Mouse (Mus musculus) myocyte (in vitro differentiated cells): Measurements from ENCODE around the gene Dnajb4. TPM values are rescaled to one million over a fixed set of nuclear protein-coding genes. Genes with fewer than 3 reads are reported as not detected.

Experiments
- H3K27me3 ChIP-seq: one replicate; pipeline ENCODE4 v1.6.1; 2011; ENCODE audit not compliant: control insufficient read depth, insufficient read depth, insufficient read length
- H3K36me3 ChIP-seq: one replicate; pipeline ENCODE4 v1.6.1; 2011; ENCODE audit not compliant: control insufficient read depth, insufficient read depth
- H3K4me2 ChIP-seq: one replicate; pipeline ENCODE4 v1.6.1; 2011; ENCODE audit warnings: low read depth, control low read depth
- H3K4me3 ChIP-seq: one replicate; pipeline ENCODE4 v1.5.1; 2011; ENCODE audit warnings: mild to moderate bottlenecking, control low read depth, moderate library complexity
- H3K79me2 ChIP-seq: one replicate; pipeline ENCODE4 v1.6.1; 2011; ENCODE audit not compliant: control insufficient read depth, insufficient read depth
- H3ac ChIP-seq: one replicate; pipeline ENCODE4 v1.6.1; 2011; ENCODE audit not compliant: control insufficient read depth, insufficient read length
- CEBPB ChIP-seq: IDR thresholded peaks from 2 replicates; pipeline ENCODE4 v1.6.1; 2011; ENCODE audit warnings: mild to moderate bottlenecking, moderate library complexity; ENCODE audit not compliant: poor library complexity, insufficient read depth, severe bottlenecking
- E2F4 ChIP-seq: IDR thresholded peaks from one replicate; pipeline ENCODE4 v1.6.1; 2011; ENCODE audit warnings: mild to moderate bottlenecking, control low read depth, moderate library complexity; ENCODE audit not compliant: insufficient read depth
- MAX ChIP-seq: IDR thresholded peaks from one replicate; pipeline ENCODE4 v1.6.1; 2011; ENCODE audit warnings: low read depth, mild to moderate bottlenecking, control low read depth
- MYOD1 ChIP-seq, 3 experiments: IDR thresholded peaks; one replicate each; pipeline ENCODE4 v1.6.1; 2011; ENCODE audit warnings: control low read depth in 2 of 3, low read depth in 2 of 3, mild to moderate bottlenecking in 2 of 3, moderate library complexity in 1 of 3; ENCODE audit not compliant: insufficient read length in 2 of 3, control insufficient read depth in 1 of 3
- MYOG ChIP-seq, 3 experiments: IDR thresholded peaks; one replicate each; pipeline ENCODE4 v1.6.1; 2011; ENCODE audit warnings: control low read depth in 2 of 3, low read depth in 2 of 3, mild to moderate bottlenecking in 2 of 3; ENCODE audit not compliant: insufficient read length in 2 of 3, control insufficient read depth in 1 of 3, insufficient read depth in 1 of 3
- POLR2A ChIP-seq: IDR thresholded peaks from one replicate; pipeline ENCODE4 v1.6.1; 2011; ENCODE audit warnings: low read depth, mild to moderate bottlenecking, control low read depth, moderate library complexity; ENCODE audit not compliant: insufficient read length
- POLR2AphosphoS2 ChIP-seq: IDR thresholded peaks from one replicate; pipeline ENCODE4 v1.6.1; 2011; ENCODE audit warnings: low read depth, control low read depth; ENCODE audit not compliant: insufficient read length
- REST ChIP-seq: IDR thresholded peaks from one replicate; pipeline ENCODE4 v1.6.1; 2011; ENCODE audit warnings: mild to moderate bottlenecking, control low read depth, moderate library complexity; ENCODE audit not compliant: insufficient read depth, insufficient read length
- SRF ChIP-seq: IDR thresholded peaks from one replicate; pipeline ENCODE4 v1.6.1; 2011; ENCODE audit warnings: low read depth; ENCODE audit not compliant: control insufficient read depth, insufficient read length
- TCF12 ChIP-seq: IDR thresholded peaks from one replicate; pipeline ENCODE4 v1.6.1; 2011; ENCODE audit warnings: mild to moderate bottlenecking, control low read depth; ENCODE audit not compliant: poor library complexity, insufficient read depth, severe bottlenecking
- TCF3 ChIP-seq: IDR thresholded peaks from one replicate; pipeline ENCODE4 v1.6.1; 2011; ENCODE audit warnings: low read depth, control low read depth; ENCODE audit not compliant: insufficient read length
- USF1 ChIP-seq: IDR thresholded peaks from one replicate; pipeline ENCODE4 v1.6.1; 2011; ENCODE audit warnings: low read depth, mild to moderate bottlenecking, control low read depth, moderate library complexity
- polyA plus RNA-seq: library from polyadenylated mRNA; unstranded; fragments of >200 nt; fragmentation: generic; extraction: Trizol; gene quantifications from one replicate; pipeline ENCODE4 v1.2.1, GENCODE M21; 2012; ENCODE audit warnings: missing spikeins

Dnajb4 gene
- polyA plus RNA-seq, 1 experiment, result 8.1 TPM

DNA sequence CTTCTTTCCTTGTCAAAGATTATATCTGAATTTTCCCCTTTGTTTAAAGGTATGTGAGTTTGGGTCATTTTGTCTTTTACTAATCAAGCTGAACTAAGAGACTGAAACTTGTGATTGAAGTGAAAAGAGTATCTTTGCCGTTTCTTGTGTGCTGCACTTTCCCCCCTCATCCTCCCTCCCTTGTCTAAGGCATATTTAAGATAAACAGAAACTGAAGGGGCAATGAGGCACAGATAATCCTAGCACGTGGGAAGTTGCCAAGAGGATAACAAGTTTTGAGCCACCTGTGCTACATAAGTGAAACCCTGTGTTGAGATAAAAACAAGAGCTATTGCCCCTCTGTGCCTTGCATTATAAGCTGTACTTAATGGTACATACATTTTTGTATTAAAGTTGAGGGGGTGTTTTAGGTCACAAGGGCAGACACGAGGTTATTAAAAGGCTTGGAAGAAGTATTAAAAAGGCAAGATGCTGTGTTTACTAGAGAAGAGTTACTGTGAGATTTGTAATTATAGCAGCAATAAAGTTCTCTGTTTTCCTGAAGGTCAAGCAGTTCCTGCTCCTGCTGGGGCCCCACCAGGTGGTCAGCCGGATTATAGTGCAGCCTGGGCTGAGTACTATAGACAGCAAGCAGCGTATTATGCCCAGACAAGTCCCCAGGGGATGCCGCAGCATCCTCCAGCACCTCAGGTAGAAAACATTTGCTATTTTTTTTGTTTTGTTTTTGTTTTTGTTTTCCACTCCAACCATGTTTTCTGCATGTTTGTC is 21.4 kb upstream of the Dnajb4 start:
- H3K79me2 ChIP-seq, result peaks cover 5% of the 10 kb centered on the region
- H3K36me3 ChIP-seq, result peaks cover 91% of the 10 kb centered on the region
- H3K4me3 ChIP-seq, result no peak overlapping the region
- no peak overlapping the region for H3ac ChIP-seq
- TF ChIP-seq POLR2A (no peak), MAX (no peak), TCF3 (no peak)
- no peaks in the 10 kb centered on the region for H3K27me3 ChIP-seq
- H3K4me2 ChIP-seq, result no peak overlapping the region

DNA sequence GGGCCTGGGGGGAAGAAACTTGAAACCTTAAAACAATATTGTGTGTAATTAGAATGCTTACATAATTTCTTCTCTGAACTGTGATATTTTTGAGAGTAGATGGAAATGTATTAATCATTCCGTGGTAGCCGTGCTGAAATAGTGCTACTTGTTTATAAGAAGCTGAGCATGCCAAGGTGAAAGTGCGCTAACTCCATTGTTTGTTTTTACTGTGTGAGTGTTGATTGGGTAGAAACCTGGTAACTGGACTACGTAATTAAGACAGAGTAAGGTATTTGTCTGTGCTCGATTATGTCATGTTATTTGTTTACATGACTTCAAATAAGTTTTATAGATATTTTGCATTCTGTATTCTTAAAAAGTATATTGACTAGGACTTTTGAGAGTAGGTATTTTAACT is 19.2 kb upstream of the Dnajb4 start:
- H3ac ChIP-seq, result no peak overlapping the region
- H3K79me2 ChIP-seq, result peaks cover 20% of the 10 kb centered on the region
- no peak overlapping the region for H3K4me2 ChIP-seq
- TF ChIP-seq MAX, result no peak
- TF ChIP-seq REST, result no peak
- no peak for TF ChIP-seq POLR2AphosphoS2
- TF ChIP-seq TCF3, result no peak
- no peak for TF ChIP-seq CEBPB
- no peak for TF ChIP-seq TCF12
- no peak for TF ChIP-seq MYOD1 (IDR thresholded peaks at IDR 0.05; ENCODE audit: control insufficient read depth in 1 of 3, insufficient read length in 2 of 3, low read depth in 2 of 3)
- no peak for TF ChIP-seq E2F4
- TF ChIP-seq USF1, result no peak
- no peak for TF ChIP-seq MYOG (IDR thresholded peaks at IDR 0.05; ENCODE audit: control insufficient read depth in 1 of 3, insufficient read depth in 1 of 3, insufficient read length in 2 of 3, low read depth in 2 of 3)
- no peak for TF ChIP-seq SRF
- TF ChIP-seq POLR2A, result no peak
- no peak overlapping the region for H3K4me3 ChIP-seq
- H3K27me3 ChIP-seq, result no peaks in the 10 kb centered on the region
- H3K36me3 ChIP-seq, result peaks cover 91% of the 10 kb centered on the region

DNA sequence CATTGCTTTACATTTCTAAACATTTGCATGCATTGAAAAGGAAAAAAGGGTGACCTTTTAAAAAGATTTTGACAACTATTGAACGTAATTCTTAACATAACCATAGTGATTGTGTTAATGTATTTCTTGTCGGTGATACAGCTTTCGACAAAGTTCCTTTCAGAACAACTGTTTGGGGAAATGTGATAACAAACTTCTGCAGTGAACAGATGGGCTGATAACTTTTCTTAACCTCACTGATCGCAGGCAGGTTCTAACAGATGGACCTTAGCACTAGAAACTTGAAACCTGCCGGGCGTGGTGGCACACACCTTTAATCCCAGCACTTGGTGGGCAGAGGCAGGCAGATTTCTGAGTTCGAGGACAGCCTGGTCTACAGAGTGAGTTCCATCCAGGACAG is 18.7 kb upstream of the Dnajb4 start:
- no peak for TF ChIP-seq SRF
- TF ChIP-seq MAX, result no peak
- TF ChIP-seq E2F4, result no peak
- no peak for TF ChIP-seq TCF3
- no peak for TF ChIP-seq POLR2A
- no peak for TF ChIP-seq CEBPB
- no peak for TF ChIP-seq MYOG (IDR thresholded peaks at IDR 0.05; ENCODE audit: control insufficient read depth in 1 of 3, insufficient read depth in 1 of 3, insufficient read length in 2 of 3, low read depth in 2 of 3)
- TF ChIP-seq USF1, result no peak
- no peak overlapping the region for H3ac ChIP-seq
- H3K4me3 ChIP-seq, result no peak overlapping the region
- no peaks in the 10 kb centered on the region for H3K27me3 ChIP-seq
- H3K4me2 ChIP-seq, result no peak overlapping the region
- H3K36me3 ChIP-seq, result peaks cover 91% of the 10 kb centered on the region
- peaks cover 20% of the 10 kb centered on the region for H3K79me2 ChIP-seq

DNA sequence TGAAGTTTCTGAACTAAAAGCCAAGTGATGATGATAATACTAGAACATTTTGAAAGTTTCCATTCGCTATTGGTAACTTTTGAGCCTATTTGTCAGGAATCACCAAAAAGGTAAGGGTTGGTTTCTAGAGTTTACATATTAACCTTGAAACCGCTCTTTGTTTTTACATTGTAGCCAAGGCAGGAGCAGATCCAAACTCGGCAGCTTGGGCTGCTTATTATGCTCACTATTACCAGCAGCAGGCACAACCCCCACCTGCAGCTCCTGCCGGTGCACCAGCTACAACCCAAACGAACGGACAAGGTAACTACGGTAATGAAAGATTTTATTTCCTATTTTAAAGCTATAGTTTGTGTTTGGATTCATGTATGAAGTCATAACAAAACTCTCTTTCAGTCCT is 15.8 kb upstream of the Dnajb4 start:
- Histone ChIP-seq H3K36me3 (peaks cover 93% of the 10 kb centered on the region), H3K27me3 (no peaks in the 10 kb centered on the region), H3K79me2 (peaks cover 20% of the 10 kb centered on the region), H3ac (no peak overlapping the region), H3K4me2 (no peak overlapping the region), H3K4me3 (no peak overlapping the region)
- TF ChIP-seq USF1 (no peak), SRF (no peak), MYOG (IDR thresholded peaks at IDR 0.05; ENCODE audit: control insufficient read depth in 1 of 3, insufficient read depth in 1 of 3, insufficient read length in 2 of 3, low read depth in 2 of 3) (no peak), TCF3 (no peak), TCF12 (no peak), POLR2AphosphoS2 (no peak)

DNA sequence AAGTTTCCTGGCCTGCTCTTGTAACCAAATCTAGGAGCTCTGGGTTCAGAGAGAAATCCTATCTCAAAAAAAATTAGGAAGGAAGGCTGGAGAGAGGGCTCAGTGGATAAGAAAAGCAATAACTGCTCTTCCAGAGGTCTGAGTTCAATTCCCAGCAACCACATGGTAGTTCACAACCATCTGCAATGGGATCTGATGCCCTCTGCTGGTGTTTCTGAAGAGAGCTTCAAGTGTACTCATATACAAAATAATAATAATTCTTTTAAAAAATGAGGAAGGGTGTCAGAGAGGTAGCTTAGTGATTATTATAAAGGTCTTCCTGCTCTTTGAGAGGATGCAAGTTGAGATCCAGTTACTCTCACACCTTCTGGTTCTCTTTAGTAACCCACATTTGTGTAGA is 14.8 kb upstream of the Dnajb4 start:
- no peaks in the 10 kb centered on the region for H3K27me3 ChIP-seq

More for the DNA sequence above, 14.8 kb upstream of the Dnajb4 start:
- TF ChIP-seq POLR2A (no peak), REST (no peak), MYOD1 (IDR thresholded peaks at IDR 0.05; ENCODE audit: control insufficient read depth in 1 of 3, insufficient read length in 2 of 3, low read depth in 2 of 3) (no peak), CEBPB (no peak), MYOG (IDR thresholded peaks at IDR 0.05; ENCODE audit: control insufficient read depth in 1 of 3, insufficient read depth in 1 of 3, insufficient read length in 2 of 3, low read depth in 2 of 3) (no peak)
- peaks cover 20% of the 10 kb centered on the region for H3K79me2 ChIP-seq
- no peak overlapping the region for H3K4me3 ChIP-seq
- H3ac ChIP-seq, result no peak overlapping the region
- no peak overlapping the region for H3K4me2 ChIP-seq
- H3K36me3 ChIP-seq, result peaks cover 95% of the 10 kb centered on the region
